ENCODE assay signal across 8 mouse cellular contexts in genomic region chr7:28013549-28014444, GRCm38 (mm10). TPM values are rescaled to one million over a fixed set of nuclear protein-coding genes. Genes with fewer than 3 reads are reported as not detected.
DNase-seq lines count a peak whose midpoint lies in the region; ATAC-seq and TF ChIP-seq lines count a peak whose summit lies in the region.

Zfp850 (minus strand) TSS chr7:28014115.

- peak; percentile 91 for ATAC-seq in heart, embryonic 12.5 days (ENCODE audit: insufficient number of reproducible peaks, low FRiP score)
- ATAC-seq in kidney, postnatal 0 days (replicated peaks; ENCODE audit: low FRiP score, low read depth), result peak; percentile 82
- ATAC-seq in liver, embryonic 11.5 days (replicated peaks; ENCODE audit: low FRiP score), result peak; percentile 92
- peak; percentile 91 for ATAC-seq in stomach, embryonic 15.5 days (ENCODE audit: insufficient read depth, low FRiP score, low read depth)

- H3K27ac ChIP-seq in heart, embryonic 12.5 days (ENCODE audit: poor library complexity, severe bottlenecking), result no peak within 1 kb of the TSS
- no peak within 1 kb of the TSS for H3K27ac ChIP-seq in kidney, postnatal 0 days
- peak within 1 kb of the TSS; percentile 25; the same call in 1 of the 2 replicates for H3K27ac ChIP-seq in liver, embryonic 11.5 days (ENCODE audit: low read depth, low read length)
- peak within 1 kb of the TSS; percentile 14 for H3K27ac ChIP-seq in stomach, embryonic 15.5 days

- H3K36me3 ChIP-seq in C2C12 (ENCODE audit: control insufficient read depth, insufficient read depth), result no peaks in the 10 kb centered on the region
- H3K36me3 ChIP-seq in erythroblast, embryonic 14.5 days (ENCODE audit: control insufficient read depth), result peaks cover 5% of the 10 kb centered on the region
- H3K36me3 ChIP-seq in heart, embryonic 12.5 days, result peaks cover 20% of the 10 kb centered on the region
- no peaks in the 10 kb centered on the region for H3K36me3 ChIP-seq in kidney, postnatal 0 days (ENCODE audit: insufficient read depth, low read length)
- peaks cover 5% of the 10 kb centered on the region; the same call in 1 of the 2 replicates for H3K36me3 ChIP-seq in liver, embryonic 11.5 days (ENCODE audit: control insufficient read depth, insufficient read depth, low read length)
- H3K36me3 ChIP-seq in stomach, embryonic 15.5 days, result no peaks in the 10 kb centered on the region; the same call in 1 of the 2 replicates

- 0 out of 2 replicates have a peak, but pooled peaks cover under 1% of the 10 kb centered on the region for H3K9me3 ChIP-seq in erythroblast, embryonic 14.5 days (ENCODE audit: control insufficient read depth, low read length)
- H3K9me3 ChIP-seq in heart, embryonic 12.5 days (replicated peaks), result no peaks in the 10 kb centered on the region
- no peaks in the 10 kb centered on the region for H3K9me3 ChIP-seq in kidney, postnatal 0 days (replicated peaks; ENCODE audit: low read length)
- H3K9me3 ChIP-seq in liver, embryonic 11.5 days (ENCODE audit: control insufficient read depth, low read length), result no peaks in the 10 kb centered on the region
- H3K9me3 ChIP-seq in stomach, embryonic 15.5 days, result no peaks in the 10 kb centered on the region

- H3K4me2 ChIP-seq in heart, embryonic 12.5 days, result peak within 1 kb of the TSS; percentile 97
- H3K4me2 ChIP-seq in kidney, postnatal 0 days (ENCODE audit: low read length), result peak within 1 kb of the TSS; percentile 73
- peak within 1 kb of the TSS; percentile 87 for H3K4me2 ChIP-seq in liver, embryonic 11.5 days
- H3K4me2 ChIP-seq in stomach, embryonic 15.5 days, result peak within 1 kb of the TSS; percentile 81

- no peak for TF ChIP-seq POLR2A in brain, embryonic 14.5 days (IDR thresholded peaks at IDR 0.05; ENCODE audit: borderline replicate concordance, extremely low read depth, insufficient read depth, insufficient read length, poor library complexity, severe bottlenecking)

- WGBS in heart, embryonic 12.5 days, result 2% methylated on average over 47 of the region's 47 CpGs
- WGBS in kidney, postnatal 0 days, result under 1% methylated on average over 47 of the region's 47 CpGs
- WGBS in liver, embryonic 11.5 days, result under 1% methylated on average over 47 of the region's 47 CpGs
- WGBS in stomach, embryonic 15.5 days, result under 1% methylated on average over 47 of the region's 47 CpGs

- peak within 1 kb of the TSS; percentile 28 for H3K4me3 ChIP-seq in C2C12 (ENCODE audit: insufficient read depth, poor library complexity, severe bottlenecking)
- H3K4me3 ChIP-seq in erythroblast, embryonic 14.5 days (replicated peaks), result peak within 1 kb of the TSS; percentile 81
- peak within 1 kb of the TSS; percentile 75 for H3K4me3 ChIP-seq in heart, embryonic 12.5 days
- peak within 1 kb of the TSS; percentile 64 for H3K4me3 ChIP-seq in kidney, postnatal 0 days (replicated peaks; ENCODE audit: low read depth, low read length)
- H3K4me3 ChIP-seq in liver, embryonic 11.5 days (ENCODE audit: low read depth, low read length), result peak within 1 kb of the TSS; percentile 61
- peak within 1 kb of the TSS; percentile 76 for H3K4me3 ChIP-seq in stomach, embryonic 15.5 days (replicated peaks)

- TF ChIP-seq CTCF in C2C12 (IDR thresholded peaks at IDR 0.05; ENCODE audit: control insufficient read depth, insufficient read depth, insufficient read length), result no peak
- no peak for TF ChIP-seq CTCF in brain, embryonic 14.5 days (IDR thresholded peaks at IDR 0.05; ENCODE audit: borderline replicate concordance, extremely low read depth, insufficient read depth, insufficient read length)
- no peak for TF ChIP-seq CTCF in kidney, postnatal 0 days (IDR thresholded peaks at IDR 0.05; ENCODE audit: low read depth)

- H3K79me3 ChIP-seq in C2C12 (ENCODE audit: low read depth), result peaks cover 3% of the 10 kb centered on the region

- no peaks in the 10 kb centered on the region for H3K79me2 ChIP-seq in C2C12 (ENCODE audit: control insufficient read depth, insufficient read depth)

- H3K9ac ChIP-seq in heart, embryonic 12.5 days, result peak within 1 kb of the TSS; percentile 90
- H3K9ac ChIP-seq in kidney, postnatal 0 days (ENCODE audit: low read depth, low read length), result peak within 1 kb of the TSS; percentile 79
- peak within 1 kb of the TSS; percentile 71 for H3K9ac ChIP-seq in liver, embryonic 11.5 days (ENCODE audit: low read depth, low read length)
- H3K9ac ChIP-seq in stomach, embryonic 15.5 days, result peak within 1 kb of the TSS; percentile 69

- H3K27me3 ChIP-seq in C2C12 (ENCODE audit: control insufficient read depth, insufficient read depth, insufficient read length), result no peaks in the 10 kb centered on the region
- no peaks in the 10 kb centered on the region for H3K27me3 ChIP-seq in erythroblast, embryonic 14.5 days (ENCODE audit: control insufficient read depth)
- H3K27me3 ChIP-seq in heart, embryonic 12.5 days (replicated peaks), result no peaks in the 10 kb centered on the region
- H3K27me3 ChIP-seq in kidney, postnatal 0 days (ENCODE audit: insufficient read depth, low read length), result no peaks in the 10 kb centered on the region
- H3K27me3 ChIP-seq in liver, embryonic 11.5 days (replicated peaks; ENCODE audit: control insufficient read depth, insufficient read depth, low read length), result no peaks in the 10 kb centered on the region
- no peaks in the 10 kb centered on the region for H3K27me3 ChIP-seq in stomach, embryonic 15.5 days (replicated peaks)

- peak within 1 kb of the TSS; percentile 71 for H3ac ChIP-seq in C2C12 (ENCODE audit: control insufficient read depth, insufficient read length, low read depth)

- H3K4me1 ChIP-seq in erythroblast, embryonic 14.5 days (ENCODE audit: control insufficient read depth), result peaks cover 17% of the 10 kb centered on the region
- peaks cover 9% of the 10 kb centered on the region for H3K4me1 ChIP-seq in heart, embryonic 12.5 days (replicated peaks)
- H3K4me1 ChIP-seq in kidney, postnatal 0 days (replicated peaks; ENCODE audit: insufficient read depth, low read length), result peaks cover 5% of the 10 kb centered on the region; the same call in 1 of the 2 replicates
- H3K4me1 ChIP-seq in liver, embryonic 11.5 days (replicated peaks; ENCODE audit: control insufficient read depth, insufficient read depth, low read length), result peaks cover 2% of the 10 kb centered on the region; the same call in 1 of the 2 replicates
- H3K4me1 ChIP-seq in stomach, embryonic 15.5 days, result peaks cover 9% of the 10 kb centered on the region; the same call in 1 of the 2 replicates

- DNase-seq in brain, embryonic 14.5 days (ENCODE audit: low read depth), result peak; percentile 92
- peak; percentile 82 for DNase-seq in kidney, postnatal 0 days (ENCODE audit: low spot score)
- DNase-seq in liver, embryonic 11.5 days (ENCODE audit: low spot score), result peak; percentile 84
- DNase-seq in natural killer cell, adult 2 months (ENCODE audit: low spot score in 2 of 2), result peak; percentile 45 to 56

TF ChIP-seq in C2C12, 6 proteins besides CTCF, POLR2A, EP300 and RAD21:
- TF ChIP-seq MYOG (IDR thresholded peaks at IDR 0.05; ENCODE audit: control insufficient read depth, extremely low read depth, insufficient read length) (no peak), MAX (IDR thresholded peaks at IDR 0.05) (peak; percentile 14)

RNA-seq across cellular contexts. Expression of gene Zfp850, which starts in this region (rescaled TPM):
- 0.62 TPM for polyA plus RNA-seq in C2C12 (2012; fragmentation: generic; extraction: Trizol)
- 3.4 and 4.1 TPM in 2 replicates for polyA plus RNA-seq in brain, embryonic 14.5 days (2012; rRNA removed)
- 0.01 TPM in 1 of 2 replicates, not detected in the other for polyA plus RNA-seq in erythroblast, embryonic 14.5 days (2012)
- polyA plus RNA-seq in heart, embryonic 12.5 days (2016; fragmentation: Nextera tagmentation; extraction: Ambion mirVana), result 2.1 and 2.8 TPM in 2 replicates
- 2.6 and 2.8 TPM in 2 replicates for polyA plus RNA-seq in kidney, postnatal 0 days (2015; fragmentation: Nextera tagmentation; extraction: Ambion mirVana)
- polyA plus RNA-seq in liver, embryonic 11.5 days (2014; fragmentation: Nextera tagmentation; extraction: Ambion mirVana), result 6.2 and 6.6 TPM in 2 replicates
- 3.3 and 3.9 TPM in 2 replicates for polyA plus RNA-seq in stomach, embryonic 15.5 days (2015; fragmentation: Nextera tagmentation; extraction: Ambion mirVana)

Comparison
In these comparisons a context has a peak if more than half of its experiments do, and no peak if none do; other contexts are left out.
1. H3K4me3 ChIP-seq: peak in every context shown above with its lines; median percentile 81 in erythroblast, embryonic 14.5 days; 76 in stomach, embryonic 15.5 days; 75 in heart, embryonic 12.5 days; 64 in kidney, postnatal 0 days; 61 in liver, embryonic 11.5 days; 28 in C2C12.
2. H3K27ac ChIP-seq: peak in liver, embryonic 11.5 days (single experiment) and stomach, embryonic 15.5 days (single experiment); none in heart, embryonic 12.5 days (single experiment) and kidney, postnatal 0 days (single experiment).
3. Peak in every context shown above with its lines, with median percentiles within 50 percentile points of each other: DNase-seq, ATAC-seq, H3K4me2 ChIP-seq and H3K9ac ChIP-seq.